Mouse (Mus musculus) heart, adult 2 months (tissue): ENCODE data around the gene Fam57b. TPM values are rescaled to one million over a fixed set of nuclear protein-coding genes. Genes with fewer than 3 reads are reported as not detected.

ENCODE experiments used
- DNase-seq, 2 experiments: peaks; one replicate each; pipeline ENCODE4 v3.0.0; 2021
- H3K27ac ChIP-seq: fragments of 200-600 bp; 2 replicates; pipeline ENCODE4 v1.8.1; 2022
- H3K27me3 ChIP-seq: fragments of 200-500 bp; 2 replicates; pipeline ENCODE4 v1.6.1; 2012; ENCODE audit warnings: mild to moderate bottlenecking, low read length, inconsistent platforms, mixed read lengths; ENCODE audit not compliant: control insufficient read depth, insufficient read depth
- H3K36me3 ChIP-seq: fragments of 200-500 bp; 2 replicates; pipeline ENCODE4 v1.6.1; 2012; ENCODE audit warnings: low read length, inconsistent platforms; ENCODE audit not compliant: control insufficient read depth, insufficient read depth
- H3K4me1 ChIP-seq: fragments of 200-500 bp; 2 replicates; pipeline ENCODE4 v1.6.1; 2011; ENCODE audit warnings: low read length; ENCODE audit not compliant: control insufficient read depth, insufficient read depth
- H3K4me3 ChIP-seq: fragments of 200-600 bp; 2 replicates; pipeline ENCODE4 v1.8.1; 2022
- H3K79me2 ChIP-seq: fragments of 200-500 bp; replicated peaks from 2 replicates; pipeline ENCODE4 v1.6.1; 2012; ENCODE audit warnings: mild to moderate bottlenecking, inconsistent platforms, low read length, moderate library complexity, mixed read lengths; ENCODE audit not compliant: control insufficient read depth, insufficient read depth
- H3K9ac ChIP-seq: fragments of 200-500 bp; 2 replicates; pipeline ENCODE4 v1.6.1; 2012; ENCODE audit warnings: low read depth, mild to moderate bottlenecking, control low read depth, inconsistent platforms, low read length, mixed read lengths
- CTCF ChIP-seq: fragments of 200-600 bp; IDR thresholded peaks from 2 replicates; pipeline ENCODE4 v1.8.1; 2022; ENCODE audit warnings: antibody characterized with exemption, mild to moderate bottlenecking, moderate library complexity
- EP300 ChIP-seq: fragments of 200-500 bp; IDR thresholded peaks from 2 replicates; pipeline ENCODE4 v1.6.1; 2011; ENCODE audit warnings: low read depth, low read length, control low read depth; ENCODE audit not compliant: insufficient read depth
- POLR2A ChIP-seq: fragments of 200-500 bp; IDR thresholded peaks from 2 replicates; pipeline ENCODE4 v1.6.1; 2011; ENCODE audit warnings: mild to moderate bottlenecking, low read depth, low read length, control low read depth; ENCODE audit not compliant: insufficient read depth
- WGBS: fragments of 180-500 bp; shearing (Covaris S2); methylation state at CpG from one replicate; pipeline ENCODE4 v1.1.7; 2018; 5-methylcytosine and 5-hydroxymethylcytosine counted together
- intact Hi-C: fragments of 180-260 bp; cut with DNase I; formaldehyde crosslinking; loops from one replicate; pipeline ENCODE4 v1.15.1; 2025
- polyA plus RNA-seq: library from polyadenylated mRNA; depleted of rRNA; stranded (reverse); fragments of >200 nt; gene quantifications from 2 replicates; pipeline ENCODE4 v1.2.3, GENCODE M21; 2012
- total RNA-seq, 2 experiments: library from RNA; stranded (reverse); gene quantifications; 2 replicates each; pipeline ENCODE4 v1.2.3; 2021

Fam57b gene
- total and polyA plus RNA-seq, 3 experiments, result 7.4 to 12.8 (median 8.8) TPM

- Histone ChIP-seq H3K79me2 (no peaks in the 10 kb centered on the region), H3K27ac (peak overlapping the region; percentile 100), H3K4me1 (peaks cover 5% of the 10 kb centered on the region), H3K36me3 (peaks cover 15% of the 10 kb centered on the region), H3K27me3 (no peaks in the 10 kb centered on the region), H3K4me3 (peak overlapping the region; percentile 94), H3K9ac (peak overlapping the region; percentile 87)
- WGBS, result under 1% methylated on average over 32 of the region's 36 CpGs
- peak; percentile 95 to 99 for DNase-seq
- TF ChIP-seq EP300 (peak; percentile 61; the same call in 1 of the 2 replicates), CTCF (peak; percentile 64; the same call in 1 of the 2 replicates), POLR2A (peak; percentile 100)
- intact Hi-C loops, result loop anchor here (2.0 kb wide), 3 partner anchors 18 to 38 kb away; partner anchors contain the start of gene Tbx6
Measured at GRCm38 (mm10) chr7:126799050-126799467, 1.6 kb downstream of the Fam57b start.

- Histone ChIP-seq H3K36me3 (peaks cover 9% of the 10 kb centered on the region), H3K27ac (peak overlapping the region; percentile 100), H3K4me3 (peak overlapping the region; percentile 76), H3K27me3 (no peaks in the 10 kb centered on the region), H3K4me1 (peaks cover 5% of the 10 kb centered on the region), H3K79me2 (no peaks in the 10 kb centered on the region), H3K9ac (peak overlapping the region; percentile 87)
- DNase-seq, result peak in 1 of 2 experiments; percentile 88
- WGBS, result under 1% methylated on average over 36 of the region's 38 CpGs
- intact Hi-C loops, result loop anchor here (2.0 kb wide), 3 partner anchors 19 to 39 kb away; partner anchors contain the start of gene Tbx6
- TF ChIP-seq CTCF, result peak; percentile 66
- 0 out of 2 replicates have a peak, but pooled peaks have one; percentile 44 for TF ChIP-seq EP300
- TF ChIP-seq POLR2A, result peak; percentile 90
Measured at GRCm38 (mm10) chr7:126799468-126800268, 2.2 kb downstream of the Fam57b start.

GRCm38 (mm10) chr7:126800269-126801056 is 3.0 kb downstream of the Fam57b start:
- intact Hi-C loops, result no loop called here
- H3K79me2 ChIP-seq, result no peaks in the 10 kb centered on the region
- peak overlapping the region; percentile 100 for H3K27ac ChIP-seq
- peaks cover 7% of the 10 kb centered on the region for H3K36me3 ChIP-seq
- peak overlapping the region; percentile 87 for H3K9ac ChIP-seq
- 59% methylated on average over 5 of the region's 5 CpGs for WGBS
- H3K4me3 ChIP-seq, result peak overlapping the region; percentile 76
- DNase-seq, result no peak
- peaks cover 5% of the 10 kb centered on the region for H3K4me1 ChIP-seq
- no peaks in the 10 kb centered on the region for H3K27me3 ChIP-seq
- TF ChIP-seq CTCF (0 out of 2 replicates have a peak, but pooled peaks have one; percentile 4), POLR2A (no peak)

- no peaks in the 10 kb centered on the region for H3K27me3 ChIP-seq
- WGBS, result 90% methylated on average over 16 of the region's 16 CpGs
- peaks cover 7% of the 10 kb centered on the region for H3K36me3 ChIP-seq
- TF ChIP-seq CTCF, result no peak
- no peak for TF ChIP-seq EP300
- TF ChIP-seq POLR2A, result no peak
- intact Hi-C loops, result no loop called here
- no peaks in the 10 kb centered on the region for H3K79me2 ChIP-seq
- H3K9ac ChIP-seq, result no peak overlapping the region
- no peak for DNase-seq
- peak overlapping the region; percentile 100 for H3K27ac ChIP-seq
- H3K4me1 ChIP-seq, result peaks cover 5% of the 10 kb centered on the region
- H3K4me3 ChIP-seq, result no peak overlapping the region
Measured at GRCm38 (mm10) chr7:126801057-126801422, 3.6 kb downstream of the Fam57b start.

GRCm38 (mm10) chr7:126802134-126802889 is 4.8 kb downstream of the Fam57b start:
- Histone ChIP-seq H3K27me3 (no peaks in the 10 kb centered on the region), H3K79me2 (no peaks in the 10 kb centered on the region), H3K9ac (no peak overlapping the region), H3K36me3 (no peaks in the 10 kb centered on the region), H3K27ac (no peak overlapping the region), H3K4me1 (peaks cover 4% of the 10 kb centered on the region), H3K4me3 (no peak overlapping the region)
- 80% methylated on average over 11 of the region's 11 CpGs for WGBS
- intact Hi-C loops, result no loop called here
- no peak for TF ChIP-seq POLR2A
- TF ChIP-seq CTCF, result no peak
- no peak for TF ChIP-seq EP300
- DNase-seq, result no peak
